Mouse (Mus musculus): ENCODE measurements around the gene Kat7.

The Kat7 gene

GRCm38 (mm10) chr11:95310007-95310647 lies at the start of gene Kat7:
Gene Kat7 (minus strand): TSS chr11:95310246.
- DNase-seq (ENCODE audit: low spot score): peak; percentile 100

- DNase-seq (ENCODE audit: low spot score): no peak
Observed at GRCm38 (mm10) chr11:95358263-95358662, 48.2 kb upstream of the Kat7 start.

GRCm38 (mm10) chr11:95356469-95357273 lies 46.6 kb upstream of the Kat7 start:
- DNase-seq (ENCODE audit: low spot score): peak; percentile 89

- DNase-seq (ENCODE audit: low spot score): no peak
Observed at GRCm38 (mm10) chr11:95356039-95356438, 46.0 kb upstream of the Kat7 start.

- no peak for DNase-seq (ENCODE audit: low spot score)
Observed at GRCm38 (mm10) chr11:95355661-95356011, 45.6 kb upstream of the Kat7 start.

- no peak for DNase-seq (ENCODE audit: low spot score)
Observed at GRCm38 (mm10) chr11:95354945-95355660, 45.1 kb upstream of the Kat7 start.

- DNase-seq (ENCODE audit: low spot score): no peak
Observed at GRCm38 (mm10) chr11:95354228-95354944, 44.3 kb upstream of the Kat7 start.

GRCm38 (mm10) chr11:95353226-95353625 lies 43.2 kb upstream of the Kat7 start:
- no peak for DNase-seq (ENCODE audit: low spot score)

GRCm38 (mm10) chr11:95352686-95353085 lies 42.6 kb upstream of the Kat7 start:
- DNase-seq (ENCODE audit: low spot score): no peak

- peak; percentile 56 for DNase-seq (ENCODE audit: low spot score)
Observed at GRCm38 (mm10) chr11:95350960-95351359, 40.9 kb upstream of the Kat7 start.

- DNase-seq (ENCODE audit: low spot score): peak; percentile 48
Observed at GRCm38 (mm10) chr11:95350289-95350688, 40.2 kb upstream of the Kat7 start.

GRCm38 (mm10) chr11:95344181-95344580 lies 34.1 kb upstream of the Kat7 start:
- peak; percentile 64 for DNase-seq (ENCODE audit: low spot score)

- DNase-seq (ENCODE audit: low spot score): peak; percentile 54
Observed at GRCm38 (mm10) chr11:95343180-95343579, 33.1 kb upstream of the Kat7 start.

- DNase-seq (ENCODE audit: low spot score): no peak
Observed at GRCm38 (mm10) chr11:95340664-95341063, 30.6 kb upstream of the Kat7 start.

- DNase-seq (ENCODE audit: low spot score): no peak
Observed at GRCm38 (mm10) chr11:95340259-95340658, 30.2 kb upstream of the Kat7 start.

- no peak for DNase-seq (ENCODE audit: low spot score)
Observed at GRCm38 (mm10) chr11:95339471-95340021, 29.5 kb upstream of the Kat7 start.

- no peak for DNase-seq (ENCODE audit: low spot score)
Observed at GRCm38 (mm10) chr11:95337846-95338342, 27.8 kb upstream of the Kat7 start.

GRCm38 (mm10) chr11:95337129-95337813 lies 27.2 kb upstream of the Kat7 start:
- DNase-seq (ENCODE audit: low spot score): peak; percentile 80

- DNase-seq (ENCODE audit: low spot score): peak; percentile 92
Observed at GRCm38 (mm10) chr11:95336568-95337128, 26.6 kb upstream of the Kat7 start, which contains the start of gene Fam117a. Gene Fam117a (plus strand): TSS chr11:95337018.

- no peak for DNase-seq (ENCODE audit: low spot score)
Observed at GRCm38 (mm10) chr11:95334448-95335060, 24.5 kb upstream of the Kat7 start.

All from lung, postnatal 25 days (tissue).